Mouse (Mus musculus) cerebellum, adult 2 months (tissue): ENCODE results near the gene Nat14.
"Not testable (repeated sequence)": the region's sequence is repeated elsewhere in the genome, so short reads cannot be mapped to it uniquely, and the experiment has no call there.

ENCODE experiments used
- CTCF ChIP-seq: fragments of 200-500 bp; IDR thresholded peaks from 2 replicates; pipeline ENCODE4 v1.5.1; 2011; ENCODE audit warnings: low read depth, mild to moderate bottlenecking, control low read depth, low read length, moderate library complexity, borderline replicate concordance; ENCODE audit not compliant: insufficient read depth
- POLR2A ChIP-seq: fragments of 200-500 bp; IDR thresholded peaks from 2 replicates; pipeline ENCODE4 v1.6.1; 2011; ENCODE audit warnings: low read length, control low read depth, borderline replicate concordance; ENCODE audit not compliant: insufficient read depth

DNA sequence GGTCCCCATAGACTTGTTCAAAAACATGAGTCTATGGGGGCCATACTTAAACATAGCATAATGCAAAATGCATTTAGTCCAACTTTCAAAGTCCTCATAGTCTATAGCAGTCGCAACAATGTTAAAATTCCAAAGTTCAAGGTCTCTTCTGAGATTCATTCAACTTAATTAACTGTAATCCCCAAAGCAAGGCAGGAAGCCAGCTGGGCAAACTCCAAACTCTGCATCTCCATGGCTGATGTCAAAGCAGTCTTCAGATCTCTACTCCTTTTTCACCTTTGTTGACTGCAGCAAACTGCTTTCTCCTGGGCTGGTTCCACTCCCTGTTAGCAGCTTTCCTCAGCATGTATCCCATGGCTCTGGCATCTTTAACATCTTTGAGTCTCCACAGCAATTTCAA lies 42.8 kb upstream of the Nat14 start:
- TF ChIP-seq CTCF, POLR2A: not testable (repeated sequence)
